Mouse (Mus musculus) CH12F3 (cell line): Measurements from ENCODE around the gene Sgsm2.

Experiments
- in situ Hi-C: fragments of 300-500 bp; cut with MboI; formaldehyde crosslinking; loops from 2 replicates; pipeline ENCODE4 v1.14.3; 2020; ENCODE audit warnings: low sequenced_read_pairs

Gene Sgsm2

GRCm38 (mm10) chr11:74883098-74883497 is 13.8 kb downstream of the Sgsm2 start:
- in situ Hi-C loops = no loop called here

- in situ Hi-C loops = no loop called here
Observed at GRCm38 (mm10) chr11:74881979-74882378, 14.9 kb downstream of the Sgsm2 start.

DNA sequence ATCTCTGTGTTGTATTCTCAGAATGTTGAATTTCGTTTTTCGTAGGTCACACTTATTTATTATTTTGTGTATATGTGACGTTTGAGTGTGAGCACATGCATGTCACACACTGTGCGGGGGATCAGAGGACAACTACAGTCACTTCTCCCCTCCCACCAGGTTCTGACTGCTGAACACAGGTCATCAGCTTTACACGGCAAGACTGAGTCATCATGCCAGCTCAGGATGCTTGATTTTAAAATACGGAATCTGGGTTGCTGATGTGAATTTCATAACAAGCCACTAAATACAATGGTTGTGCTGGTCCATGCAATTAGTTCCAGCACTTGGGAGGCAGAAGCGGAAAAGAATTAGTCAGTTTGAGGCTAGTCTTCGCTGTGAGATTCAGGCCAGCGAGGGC is 15.9 kb downstream of the Sgsm2 start:
- in situ Hi-C loops = no loop called here

DNA sequence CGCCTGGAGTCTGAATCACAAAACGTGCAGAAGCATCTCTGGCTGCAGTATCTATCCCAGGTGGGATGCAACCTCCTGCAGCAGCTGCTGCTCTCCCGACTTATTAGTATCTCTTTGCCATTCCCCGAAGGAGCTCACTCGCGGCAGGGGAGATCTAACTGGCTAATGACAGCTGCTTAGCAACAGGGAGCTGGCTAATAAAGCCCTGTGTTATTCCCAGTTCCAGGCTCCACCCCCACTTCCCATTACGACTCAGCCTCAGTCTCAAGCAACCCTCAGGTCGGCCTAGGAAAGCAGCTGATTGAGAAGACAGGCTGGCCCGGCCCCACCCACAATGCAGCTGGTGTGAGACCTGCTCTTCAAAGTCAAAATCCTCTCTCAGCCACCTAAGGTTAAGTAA is 20.1 kb downstream of the Sgsm2 start:
- in situ Hi-C loops = no loop called here

GRCm38 (mm10) chr11:74874630-74875029 is 22.2 kb downstream of the Sgsm2 start:
- in situ Hi-C loops = no loop called here

DNA sequence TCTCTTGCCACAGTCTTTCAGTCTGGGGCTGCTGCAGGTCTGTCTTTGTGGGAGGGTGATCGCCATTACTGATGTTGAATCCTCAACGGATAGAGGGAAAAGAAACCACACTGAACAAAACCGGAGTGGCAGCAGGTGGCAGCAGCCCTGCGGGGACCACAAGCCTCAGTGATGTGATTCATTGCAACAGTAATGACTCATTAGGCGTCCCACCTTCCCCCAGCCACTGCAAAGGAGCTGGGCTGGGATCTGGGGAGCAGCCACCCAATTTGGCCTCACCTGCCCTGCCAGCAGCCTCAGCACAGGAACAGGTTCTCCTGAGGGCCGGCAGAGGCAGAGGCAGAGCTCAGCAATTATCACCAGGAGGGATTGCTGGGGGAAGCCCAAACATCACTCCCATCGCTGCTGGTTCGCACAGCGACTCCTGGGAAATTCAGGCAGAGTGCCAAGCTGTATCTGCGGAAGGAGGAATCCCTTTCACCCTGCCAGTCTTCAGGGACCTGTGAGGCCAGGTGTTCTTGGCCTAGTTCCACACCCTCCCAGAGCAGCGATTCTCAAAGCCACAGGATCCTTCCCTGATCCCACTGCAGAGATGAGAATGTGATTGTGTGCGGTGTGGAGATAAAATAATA is 25.8 kb downstream of the Sgsm2 start:
- in situ Hi-C loops = no loop called here

DNA sequence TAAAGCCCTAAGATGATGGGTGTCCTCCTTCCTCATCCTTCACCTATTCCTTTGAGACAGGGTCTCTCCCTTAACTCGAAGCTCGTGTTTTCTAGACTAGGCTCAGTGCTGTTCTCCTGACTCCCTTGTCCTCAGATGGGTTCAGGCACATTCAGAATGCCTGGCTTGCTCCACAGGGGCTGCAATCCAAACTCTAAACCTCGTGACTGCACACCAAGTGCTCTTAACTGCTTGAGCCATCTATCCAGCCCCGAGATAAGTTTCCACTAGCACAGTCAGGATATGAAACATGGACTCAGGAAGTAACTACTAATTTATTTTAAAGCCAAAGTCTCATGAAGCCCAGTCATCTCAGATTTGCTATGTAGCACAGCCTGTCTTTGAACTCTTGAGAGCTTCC is 26.3 kb downstream of the Sgsm2 start:
- in situ Hi-C loops = no loop called here

DNA sequence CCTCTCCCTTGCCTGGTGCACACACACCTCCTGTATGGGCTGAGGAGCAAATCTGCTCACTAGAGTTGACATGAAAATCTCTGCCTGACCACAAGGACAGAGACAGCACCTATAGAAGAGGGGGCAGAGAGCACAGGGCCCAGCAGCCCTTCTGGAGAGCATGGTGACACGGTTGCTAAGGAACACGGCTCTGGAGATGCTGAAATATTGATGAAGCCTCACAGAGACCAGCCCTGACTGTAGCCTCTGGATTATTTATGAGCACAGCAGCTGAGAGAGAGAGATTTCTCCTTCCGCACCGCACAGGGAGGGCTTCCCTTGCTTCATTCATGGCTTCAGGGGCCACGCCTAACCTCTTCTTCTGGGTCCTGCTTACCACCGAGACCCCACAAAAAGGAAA is 27.3 kb downstream of the Sgsm2 start:
- in situ Hi-C loops = no loop called here

- in situ Hi-C loops = no loop called here
Observed at GRCm38 (mm10) chr11:74868046-74868760, 28.7 kb downstream of the Sgsm2 start.

DNA sequence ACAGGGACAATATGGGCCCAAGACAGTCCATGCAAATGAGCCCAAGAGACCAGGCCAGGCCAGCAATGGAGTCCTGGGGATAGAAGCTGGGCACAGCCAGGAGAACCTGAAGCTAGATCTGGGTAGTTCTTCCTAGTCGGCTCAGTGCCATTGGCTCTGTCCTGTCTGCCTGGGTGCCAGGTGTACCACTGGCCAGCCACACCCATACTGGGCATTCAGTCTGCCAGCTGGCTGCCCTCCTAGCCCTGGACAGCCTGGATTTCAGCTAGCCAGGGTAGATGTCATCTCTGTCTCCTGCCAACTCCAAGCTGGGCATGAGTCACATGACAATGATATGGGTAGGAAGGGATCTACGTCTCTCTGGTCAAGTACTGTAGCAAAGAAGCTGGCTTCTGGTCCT is 29.7 kb downstream of the Sgsm2 start:
- in situ Hi-C loops = no loop called here

GRCm38 (mm10) chr11:74866640-74867039 is 30.2 kb downstream of the Sgsm2 start:
- in situ Hi-C loops = no loop called here

- in situ Hi-C loops = no loop called here
Observed at GRCm38 (mm10) chr11:74865252-74865651, 31.6 kb downstream of the Sgsm2 start.

- in situ Hi-C loops = no loop called here
Observed at GRCm38 (mm10) chr11:74864421-74864820, 32.4 kb downstream of the Sgsm2 start.

DNA sequence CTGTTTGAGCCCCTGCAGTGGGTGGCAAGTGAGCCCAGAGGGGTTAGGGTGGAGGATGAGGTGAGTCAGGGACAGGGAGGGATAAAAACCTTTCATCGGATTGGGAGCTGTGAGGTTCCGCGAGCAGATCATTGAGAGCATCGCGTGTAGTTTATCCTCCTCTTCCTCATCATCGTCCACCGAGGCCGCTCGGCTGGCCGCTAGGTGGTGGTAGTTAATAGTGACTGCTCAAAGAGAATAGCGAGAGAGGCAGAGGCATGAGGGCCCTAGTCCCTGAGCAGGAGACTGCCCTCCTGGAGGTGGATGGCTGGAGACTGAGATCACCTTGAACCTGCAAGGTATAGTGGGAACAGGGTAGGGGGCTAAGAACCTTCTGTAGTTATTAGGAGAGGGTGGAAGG is 33.4 kb downstream of the Sgsm2 start:
- in situ Hi-C loops = no loop called here

DNA sequence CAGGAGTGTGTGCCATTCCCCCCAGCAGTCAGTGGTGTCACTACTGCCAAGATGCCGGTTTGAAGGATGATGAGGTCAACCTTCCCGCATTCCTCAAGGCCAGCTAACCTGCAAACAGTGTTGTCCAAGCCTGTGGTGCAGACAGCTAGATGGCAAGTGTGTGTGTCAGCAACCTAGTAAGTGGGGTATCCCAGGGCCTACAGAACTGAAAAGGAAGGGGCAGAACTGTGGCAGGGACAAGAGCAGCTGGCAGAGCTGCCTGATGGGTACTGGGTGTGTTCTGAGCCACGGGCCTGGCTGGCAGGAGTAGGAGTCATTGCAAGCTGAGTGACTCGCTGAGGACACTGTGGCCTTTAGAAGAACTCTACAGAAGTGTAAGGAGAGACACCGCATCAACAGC is 34.7 kb downstream of the Sgsm2 start:
- in situ Hi-C loops = no loop called here

DNA sequence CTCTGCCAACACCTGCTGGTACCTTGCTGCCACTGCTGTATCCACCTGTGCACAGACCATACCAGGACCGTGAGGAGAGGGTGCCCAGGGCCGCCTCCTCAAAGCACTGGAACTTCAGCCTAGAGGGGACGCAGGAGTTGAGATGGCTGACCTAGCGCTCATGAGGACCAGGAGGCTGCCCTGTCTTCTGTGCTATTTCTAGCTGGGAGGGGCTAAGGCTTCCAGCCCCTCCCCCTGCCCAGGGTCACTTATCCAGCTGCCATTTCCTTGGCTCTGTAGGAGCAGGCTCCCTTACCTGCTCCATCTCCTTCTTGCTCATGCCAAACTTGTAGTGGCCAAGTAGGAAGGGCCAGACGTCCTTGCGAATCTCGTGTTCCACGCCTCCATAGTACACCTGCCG is 39.1 kb downstream of the Sgsm2 start:
- in situ Hi-C loops = no loop called here

DNA sequence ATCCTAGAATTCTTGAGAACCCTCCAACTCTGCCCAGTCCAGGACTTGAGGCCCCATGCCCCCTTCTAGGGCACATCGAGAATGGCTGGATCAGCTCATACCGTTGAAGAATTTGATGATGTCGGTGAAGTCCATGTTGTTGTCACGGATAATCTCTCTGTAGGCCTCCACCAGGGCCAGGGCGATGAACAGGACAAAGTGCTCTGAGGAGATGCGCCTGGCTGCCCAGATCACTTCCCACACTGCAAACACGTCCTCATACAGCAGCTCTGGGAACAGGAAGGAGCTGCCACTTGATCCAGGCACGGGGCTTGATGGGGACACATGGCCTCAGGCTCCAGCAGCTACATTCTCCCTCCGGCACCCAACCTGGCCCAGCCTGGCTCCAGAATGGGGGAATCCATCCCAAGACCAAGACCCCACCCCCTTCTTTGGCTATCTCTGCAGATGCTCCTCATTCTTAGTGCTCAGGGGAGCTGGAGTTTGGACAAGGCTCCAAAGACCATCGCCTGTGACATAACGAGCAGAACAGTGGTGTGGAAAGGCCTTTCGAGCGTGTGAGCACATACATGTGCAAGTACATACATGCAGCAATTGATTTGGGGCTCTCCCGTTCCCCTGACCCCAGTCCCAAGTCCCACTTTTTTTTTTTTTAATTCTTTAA is 45.7 kb downstream of the Sgsm2 start:
- in situ Hi-C loops = no loop called here

GRCm38 (mm10) chr11:74847919-74848521 is 48.8 kb downstream of the Sgsm2 start:
- in situ Hi-C loops = no loop called here

DNA sequence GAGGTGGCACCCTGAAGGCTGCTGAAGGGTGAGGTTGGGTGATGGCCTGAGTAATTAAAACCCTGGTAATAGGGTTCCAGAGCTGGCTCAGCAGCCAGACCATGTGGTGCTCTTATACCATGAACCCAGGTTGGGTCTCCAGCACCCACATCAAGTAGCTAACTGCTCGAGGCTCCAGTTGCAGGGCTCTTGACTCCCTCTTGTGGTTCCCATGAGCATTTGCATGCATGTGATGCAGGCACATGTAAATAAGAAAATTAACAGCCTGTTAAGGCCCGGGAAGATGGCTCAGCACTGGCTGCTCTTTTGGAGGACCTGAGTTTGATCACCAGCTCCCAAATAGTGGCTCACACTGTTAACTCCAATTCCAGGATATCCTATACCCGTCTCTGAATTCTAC is 51.1 kb downstream of the Sgsm2 start:
- in situ Hi-C loops = no loop called here

- in situ Hi-C loops = no loop called here
Observed at GRCm38 (mm10) chr11:74843761-74844160, 53.1 kb downstream of the Sgsm2 start.

- in situ Hi-C loops = no loop called here
Observed at GRCm38 (mm10) chr11:74843435-74843714, 53.5 kb downstream of the Sgsm2 start.
